Mouse (Mus musculus) forebrain, embryonic 14.5 days (tissue): Measurements from ENCODE around the gene 6030452D12Rik. TPM values are rescaled to one million over a fixed set of nuclear protein-coding genes. Genes with fewer than 3 reads are reported as not detected.

Source experiments
- ATAC-seq: fragments of 200-750 bp; cut with Nextera tagmentation; 2 replicates; pipeline ENCODE4 v1.8.0; 2017; ENCODE audit warnings: mild to moderate bottlenecking, moderate library complexity
- DNase-seq: peaks from one replicate; pipeline ENCODE4 v3.0.0-alpha.2; 2015; ENCODE audit warnings: low spot score
- H3K27ac ChIP-seq: fragments of 300-500 bp; sonication (generic); 2 replicates; pipeline ENCODE4 v1.5.1; 2014; ENCODE audit warnings: low read depth, mild to moderate bottlenecking, control low read depth, low read length, moderate library complexity
- H3K27me3 ChIP-seq: fragments of 300-500 bp; sonication (generic); replicated peaks from 2 replicates; pipeline ENCODE4 v1.6.1; 2014; ENCODE audit warnings: low read length, control low read depth, mixed read lengths; ENCODE audit not compliant: control insufficient read depth, insufficient read depth
- H3K36me3 ChIP-seq: fragments of 300-500 bp; sonication (generic); 2 replicates; pipeline ENCODE4 v1.6.1; 2014; ENCODE audit warnings: low read length, control low read depth; ENCODE audit not compliant: control insufficient read depth, insufficient read depth
- H3K4me1 ChIP-seq: fragments of 300-500 bp; sonication (generic); 2 replicates; pipeline ENCODE4 v1.6.1; 2014; ENCODE audit warnings: antibody characterized with exemption, low read length, control low read depth; ENCODE audit not compliant: control insufficient read depth, insufficient read depth
- H3K4me2 ChIP-seq: fragments of 300-500 bp; sonication (generic); 2 replicates; pipeline ENCODE4 v1.6.1; 2014; ENCODE audit warnings: mild to moderate bottlenecking, control low read depth, low read length
- H3K4me3 ChIP-seq: fragments of 300-500 bp; sonication (generic); 2 replicates; pipeline ENCODE4 v1.5.1; 2014; ENCODE audit warnings: low read depth, low read length, control low read depth
- H3K9ac ChIP-seq: fragments of 300-500 bp; sonication (generic); 2 replicates; pipeline ENCODE4 v1.6.1; 2014; ENCODE audit warnings: mild to moderate bottlenecking, low read length, control low read depth, moderate library complexity
- H3K9me3 ChIP-seq: fragments of 300-500 bp; sonication (generic); replicated peaks from 2 replicates; pipeline ENCODE4 v1.6.1; 2016; ENCODE audit warnings: low read length, control low read depth, mixed read lengths; ENCODE audit not compliant: control insufficient read depth
- WGBS: fragments of 180-500 bp; shearing (Covaris S2); extraction: QIAGEN DNeasy Blood & Tissue Kit; methylation state at CpG from one replicate; pipeline ENCODE4 v1.1.7; 2014; 5-methylcytosine and 5-hydroxymethylcytosine counted together
- polyA plus RNA-seq: library from polyadenylated mRNA; unstranded; fragments of >200 nt; fragmentation: Nextera tagmentation; extraction: Ambion mirVana; gene quantifications from 2 replicates; pipeline ENCODE4 v1.2.1, GENCODE M21; 2014

The 6030452D12Rik gene
- polyA plus RNA-seq, 1 experiment from 2014 or later: not detected

DNA sequence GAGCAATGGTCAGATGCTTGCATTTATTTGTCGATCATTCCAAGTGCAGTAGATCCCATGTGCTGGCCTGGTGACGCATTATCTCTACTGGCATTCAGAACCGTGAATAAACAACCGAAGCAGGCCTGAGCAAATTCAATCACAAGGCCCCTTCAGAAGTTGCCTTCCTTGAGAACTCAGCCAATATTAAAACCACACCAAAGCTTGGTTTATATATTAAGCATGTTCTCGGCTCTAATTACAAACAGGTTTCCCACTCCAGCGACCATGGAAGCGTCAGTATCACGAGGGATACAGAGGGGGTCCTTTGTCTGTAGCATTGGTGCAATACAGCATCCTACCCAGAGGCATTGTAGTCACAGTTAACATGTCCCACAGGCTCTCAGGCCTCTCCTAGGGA is 42.7 kb downstream of the 6030452D12Rik start:
- Histone ChIP-seq H3K4me3 (no peak overlapping the region), H3K9me3 (no peaks in the 10 kb centered on the region), H3K4me2 (no peak overlapping the region), H3K36me3 (no peaks in the 10 kb centered on the region), H3K27me3 (no peaks in the 10 kb centered on the region), H3K4me1 (no peaks in the 10 kb centered on the region), H3K27ac (no peak overlapping the region), H3K9ac (no peak overlapping the region)
- ATAC-seq (no peak), DNase-seq (no peak)
- WGBS: 72% methylated on average over 8 of the region's 8 CpGs

- Histone ChIP-seq H3K27me3 (no peaks in the 10 kb centered on the region), H3K4me2 (no peak overlapping the region), H3K36me3 (no peaks in the 10 kb centered on the region), H3K4me3 (no peak overlapping the region), H3K4me1 (no peaks in the 10 kb centered on the region), H3K9me3 (no peaks in the 10 kb centered on the region), H3K9ac (no peak overlapping the region), H3K27ac (no peak overlapping the region)
- DNase-seq: no peak
- 87% methylated on average over 2 of the region's 2 CpGs for WGBS
- ATAC-seq: no peak
Measured at GRCm38 (mm10) chr8:106545149-106545548, 44.8 kb downstream of the 6030452D12Rik start.

GRCm38 (mm10) chr8:106546746-106547145 is 46.4 kb downstream of the 6030452D12Rik start:
- Histone ChIP-seq H3K9me3 (no peaks in the 10 kb centered on the region), H3K27ac (no peak overlapping the region)
- 87% methylated on average over 7 of the region's 7 CpGs for WGBS

DNA sequence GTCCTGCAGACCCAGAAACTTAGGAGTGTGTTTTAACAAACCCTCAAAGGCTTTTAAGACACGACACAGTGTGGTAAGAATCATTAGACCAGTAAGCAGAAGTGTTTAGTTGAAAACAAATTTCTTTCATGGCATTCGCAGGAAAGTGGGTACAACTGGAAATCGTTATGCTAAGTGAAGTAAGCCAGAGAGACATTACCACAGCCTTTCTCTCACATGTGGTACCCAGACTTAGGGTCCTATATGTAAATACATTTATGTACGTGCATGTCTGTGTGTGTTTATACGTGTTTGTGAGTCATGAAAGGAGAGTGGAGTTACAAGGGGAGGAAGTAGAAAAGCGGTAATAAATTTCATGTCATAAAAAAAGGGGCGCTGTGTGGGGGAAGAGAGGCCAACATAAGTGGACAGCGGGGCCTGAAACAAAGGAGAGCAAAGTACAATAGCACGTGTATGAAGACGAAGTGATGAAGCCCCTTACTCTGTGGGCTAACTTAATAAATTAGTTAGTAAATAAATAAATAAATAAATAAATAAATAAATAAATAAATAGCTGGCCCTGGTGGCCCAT is 48.1 kb downstream of the 6030452D12Rik start:
- H3K4me2 ChIP-seq: no peak overlapping the region
- H3K4me3 ChIP-seq: no peak overlapping the region
- WGBS: 83% methylated on average over 10 of the region's 10 CpGs
- H3K9ac ChIP-seq: no peak overlapping the region
- H3K27ac ChIP-seq: no peak overlapping the region
- H3K4me1 ChIP-seq: no peaks in the 10 kb centered on the region
- ATAC-seq (no peak), DNase-seq (no peak)
- H3K27me3 ChIP-seq: no peaks in the 10 kb centered on the region
- H3K36me3 ChIP-seq: no peaks in the 10 kb centered on the region
- no peaks in the 10 kb centered on the region for H3K9me3 ChIP-seq

More at GRCm38 (mm10) chr8:106546746-106547145, 46.4 kb downstream of the 6030452D12Rik start:
- Histone ChIP-seq H3K4me2 (no peak overlapping the region), H3K36me3 (no peaks in the 10 kb centered on the region), H3K27me3 (no peaks in the 10 kb centered on the region), H3K4me1 (no peaks in the 10 kb centered on the region), H3K9ac (no peak overlapping the region), H3K4me3 (no peak overlapping the region)
- no peak for ATAC-seq
- no peak for DNase-seq

DNA sequence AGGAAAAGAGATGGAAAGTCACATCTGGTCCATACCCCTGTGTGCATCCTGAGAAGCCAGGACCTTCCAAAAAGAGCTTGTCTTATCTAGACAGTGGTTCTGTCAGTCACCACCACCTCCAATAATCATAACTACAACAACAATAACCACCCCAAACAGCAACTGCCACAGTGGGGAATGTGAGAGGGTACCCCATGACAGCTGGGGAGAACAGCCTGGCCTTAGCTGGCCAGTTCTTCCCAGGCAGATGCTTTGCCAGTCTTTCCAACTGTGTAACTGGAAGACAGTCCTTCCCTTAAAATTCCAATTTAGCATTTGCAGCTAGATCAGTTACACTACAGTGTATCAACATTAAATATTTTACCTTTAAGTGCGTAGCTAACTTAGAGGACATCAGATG is 50.6 kb downstream of the 6030452D12Rik start:
- Histone ChIP-seq H3K27me3 (no peaks in the 10 kb centered on the region), H3K36me3 (no peaks in the 10 kb centered on the region), H3K4me2 (no peak overlapping the region), H3K4me1 (no peaks in the 10 kb centered on the region), H3K9ac (no peak overlapping the region), H3K27ac (no peak overlapping the region), H3K9me3 (no peaks in the 10 kb centered on the region), H3K4me3 (no peak overlapping the region)
- DNase-seq (no peak), ATAC-seq (no peak)
- WGBS: 95% methylated on average over 1 of the region's 1 CpGs

DNA sequence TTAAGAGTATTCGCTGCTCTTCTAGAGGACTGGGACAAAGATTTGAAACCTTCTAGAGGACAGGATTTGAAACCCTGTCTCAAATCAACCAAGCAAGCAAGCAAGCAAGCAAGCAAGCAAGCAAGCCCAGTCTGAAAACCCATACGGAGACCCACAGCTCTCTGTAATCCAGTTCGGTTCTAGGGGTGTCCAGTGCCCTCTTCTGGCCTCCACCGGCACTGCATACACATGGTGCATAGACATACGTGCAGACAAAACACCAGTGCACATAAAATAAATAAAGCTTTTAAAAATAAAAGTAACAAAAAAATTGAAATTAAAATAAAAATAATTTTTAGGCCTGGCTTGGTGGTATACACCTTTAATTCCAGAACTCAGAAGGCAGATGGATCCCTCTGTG is 53.7 kb downstream of the 6030452D12Rik start:
- Histone ChIP-seq H3K4me1 (no peaks in the 10 kb centered on the region), H3K36me3 (no peaks in the 10 kb centered on the region), H3K27ac (no peak overlapping the region), H3K27me3 (no peaks in the 10 kb centered on the region), H3K4me3 (no peak overlapping the region), H3K4me2 (no peak overlapping the region), H3K9me3 (no peaks in the 10 kb centered on the region), H3K9ac (no peak overlapping the region)
- ATAC-seq (no peak), DNase-seq (no peak)
- 96% methylated on average over 5 of the region's 5 CpGs for WGBS

- H3K27me3 ChIP-seq: no peaks in the 10 kb centered on the region
- H3K27ac ChIP-seq: no peak overlapping the region
- DNase-seq: no peak
- H3K36me3 ChIP-seq: no peaks in the 10 kb centered on the region
- H3K4me1 ChIP-seq: no peaks in the 10 kb centered on the region
- 79% methylated on average over 6 of the region's 7 CpGs for WGBS
- no peak overlapping the region for H3K4me2 ChIP-seq
- no peak overlapping the region for H3K4me3 ChIP-seq
- no peak overlapping the region for H3K9ac ChIP-seq
- ATAC-seq: no peak
- H3K9me3 ChIP-seq: no peaks in the 10 kb centered on the region
Measured at GRCm38 (mm10) chr8:106556068-106556645, 55.8 kb downstream of the 6030452D12Rik start.

Other genes with a start within 250 kb of the 6030452D12Rik start
- 24.2 and 36.0 TPM in 2 replicates for gene Smpd3, start 162.5 kb upstream of the 6030452D12Rik start, polyA plus RNA-seq
- 49.6 and 56.4 TPM in 2 replicates for gene Zfp90, start 85.2 kb upstream of the 6030452D12Rik start, polyA plus RNA-seq
- gene Cdh3, start 10.4 kb downstream of the 6030452D12Rik start, polyA plus RNA-seq: 0.67 and 1.1 TPM in 2 replicates
- 5.8 and 7.7 TPM in 2 replicates for gene Gm10073, start 72.9 kb downstream of the 6030452D12Rik start, polyA plus RNA-seq
- 1.9 and 3.2 TPM in 2 replicates for gene Cdh1, start 102.8 kb downstream of the 6030452D12Rik start, polyA plus RNA-seq
- gene Tango6, start 182.5 kb downstream of the 6030452D12Rik start, polyA plus RNA-seq: 2.4 and 4.4 TPM in 2 replicates